In the genomic region with DNA sequence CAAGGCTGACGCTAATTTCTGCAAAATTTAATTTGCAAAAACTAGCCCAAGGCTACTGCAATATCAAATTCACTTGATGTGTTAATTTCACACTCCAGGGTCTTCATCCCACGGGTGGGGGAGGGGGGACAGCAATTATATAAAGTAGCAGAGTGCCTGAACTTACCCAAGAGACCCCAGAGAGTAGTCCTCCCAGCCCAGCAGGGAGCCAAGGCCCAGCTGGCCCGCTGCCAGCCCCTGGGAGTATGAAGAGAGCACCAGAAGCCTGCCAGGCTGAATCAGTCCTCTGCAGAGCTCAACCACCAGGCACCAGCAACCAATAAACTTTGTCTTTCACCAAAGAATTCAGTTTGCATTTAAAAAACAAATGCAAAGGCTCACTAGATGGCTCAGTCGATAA, we compare ENCODE assay signal across 8 mouse cellular contexts. TPM values are rescaled to one million over a fixed set of nuclear protein-coding genes. Genes with fewer than 3 reads are reported as not detected.
DNase-seq lines count a peak whose midpoint lies in the region; ATAC-seq and TF ChIP-seq lines count a peak whose summit lies in the region.

No protein-coding gene starts in this region.

- no peak for DNase-seq in hindbrain, embryonic 11.5 days (ENCODE audit: low spot score)
- no peak for DNase-seq in hindbrain, embryonic 10.5 days (ENCODE audit: low spot score)
- peak; percentile 52 for DNase-seq in adipocyte (ENCODE audit: low spot score)
- peak; percentile 78 to 86 for DNase-seq in adrenal gland, postnatal 36 days
- no peak for DNase-seq in liver, postnatal 0 days
- no peak for DNase-seq in layer of hippocampus, adult 8-10 months (ENCODE audit: low spot score in 2 of 2)

- 35% methylated on average over 4 of the region's 4 CpGs for WGBS in hindbrain, embryonic 11.5 days
- WGBS in hindbrain, embryonic 10.5 days, result 35% methylated on average over 4 of the region's 4 CpGs
- WGBS in hindbrain, embryonic 13.5 days, result 18% methylated on average over 4 of the region's 4 CpGs
- 59% methylated on average over 4 of the region's 4 CpGs for WGBS in liver, postnatal 0 days (ENCODE audit: insufficient replicate concordance)

- peaks cover 5% of the 10 kb centered on the region; the same call in 1 of the 2 replicates for H3K4me1 ChIP-seq in hindbrain, embryonic 11.5 days (replicated peaks; ENCODE audit: control insufficient read depth, insufficient read depth, low read length)
- H3K4me1 ChIP-seq in hindbrain, embryonic 10.5 days (replicated peaks), result peaks cover 91% of the 10 kb centered on the region
- H3K4me1 ChIP-seq in hindbrain, embryonic 13.5 days (replicated peaks), result peaks cover 79% of the 10 kb centered on the region
- 0 out of 2 replicates have a peak, but pooled peaks cover 1% of the 10 kb centered on the region for H3K4me1 ChIP-seq in liver, postnatal 0 days (ENCODE audit: insufficient read depth)

- no peak overlapping the region for H3K4me3 ChIP-seq in hindbrain, embryonic 11.5 days (ENCODE audit: low read depth, low read length)
- H3K4me3 ChIP-seq in hindbrain, embryonic 10.5 days, result no peak overlapping the region
- H3K4me3 ChIP-seq in hindbrain, embryonic 13.5 days, result no peak overlapping the region
- H3K4me3 ChIP-seq in liver, postnatal 0 days (ENCODE audit: low read depth, low read length), result no peak overlapping the region

- peak; percentile 71 for ATAC-seq in hindbrain, embryonic 11.5 days (ENCODE audit: low FRiP score)
- ATAC-seq in hindbrain, embryonic 13.5 days (ENCODE audit: low FRiP score), result peak; percentile 30; the same call in 1 of the 2 replicates
- ATAC-seq in erythroblast, adult 5-6 weeks (replicated peaks; ENCODE audit: low FRiP score, poor library complexity, severe bottlenecking), result no peak
- ATAC-seq in liver, postnatal 0 days, result no peak

- H3K4me2 ChIP-seq in hindbrain, embryonic 11.5 days (replicated peaks; ENCODE audit: low read depth, low read length), result no peak overlapping the region
- H3K4me2 ChIP-seq in hindbrain, embryonic 13.5 days, result no peak overlapping the region
- H3K4me2 ChIP-seq in liver, postnatal 0 days (ENCODE audit: low read depth, low read length), result no peak overlapping the region

- no peak for TF ChIP-seq EP300 in liver, postnatal 0 days (IDR thresholded peaks at IDR 0.05; ENCODE audit: low read depth)

- no peaks in the 10 kb centered on the region for H3K36me3 ChIP-seq in hindbrain, embryonic 11.5 days (ENCODE audit: control insufficient read depth, insufficient read depth, low read length)
- H3K36me3 ChIP-seq in hindbrain, embryonic 10.5 days, result no peaks in the 10 kb centered on the region
- H3K36me3 ChIP-seq in hindbrain, embryonic 13.5 days, result no peaks in the 10 kb centered on the region
- H3K36me3 ChIP-seq in liver, postnatal 0 days (replicated peaks; ENCODE audit: insufficient read depth, low read length), result no peaks in the 10 kb centered on the region

- H3K9ac ChIP-seq in hindbrain, embryonic 11.5 days (ENCODE audit: low read depth, low read length), result no peak overlapping the region
- no peak overlapping the region for H3K9ac ChIP-seq in hindbrain, embryonic 13.5 days
- H3K9ac ChIP-seq in liver, postnatal 0 days (replicated peaks), result no peak overlapping the region

- TF ChIP-seq CTCF in liver, postnatal 0 days (IDR thresholded peaks at IDR 0.05; ENCODE audit: low read depth), result no peak

- H3K9me3 ChIP-seq in hindbrain, embryonic 11.5 days (ENCODE audit: control insufficient read depth, low read length), result no peaks in the 10 kb centered on the region
- H3K9me3 ChIP-seq in hindbrain, embryonic 10.5 days, result no peaks in the 10 kb centered on the region
- no peaks in the 10 kb centered on the region for H3K9me3 ChIP-seq in hindbrain, embryonic 13.5 days
- H3K9me3 ChIP-seq in liver, postnatal 0 days (ENCODE audit: low read length), result no peaks in the 10 kb centered on the region

- H3K27ac ChIP-seq in hindbrain, embryonic 11.5 days (ENCODE audit: low read depth, low read length), result no peak overlapping the region
- no peak overlapping the region for H3K27ac ChIP-seq in hindbrain, embryonic 10.5 days
- peak overlapping the region; percentile 40; the same call in 1 of the 2 replicates for H3K27ac ChIP-seq in hindbrain, embryonic 13.5 days
- H3K27ac ChIP-seq in liver, postnatal 0 days (ENCODE audit: low read depth), result no peak overlapping the region

- H3K27me3 ChIP-seq in hindbrain, embryonic 11.5 days (ENCODE audit: control insufficient read depth, insufficient read depth, low read length), result no peaks in the 10 kb centered on the region
- 0 out of 2 replicates have a peak, but pooled peaks cover 16% of the 10 kb centered on the region for H3K27me3 ChIP-seq in hindbrain, embryonic 10.5 days (ENCODE audit: insufficient read depth, poor library complexity, severe bottlenecking)
- H3K27me3 ChIP-seq in hindbrain, embryonic 13.5 days, result 0 out of 2 replicates have a peak, but pooled peaks cover 12% of the 10 kb centered on the region
- H3K27me3 ChIP-seq in liver, postnatal 0 days (ENCODE audit: insufficient read depth, low read length), result no peaks in the 10 kb centered on the region

RNA-seq across cellular contexts. Expression of a gene that starts 59.8 kb away (rescaled TPM):
- polyA plus RNA-seq in hindbrain, embryonic 11.5 days (2014; fragmentation: Nextera tagmentation; extraction: Ambion mirVana), result 12.2 and 12.9 TPM in 2 replicates
- polyA plus RNA-seq in hindbrain, embryonic 10.5 days (2016; fragmentation: Nextera tagmentation; extraction: Ambion mirVana), result 13.9 and 20.1 TPM in 2 replicates
- total RNA-seq in adrenal gland, postnatal 36 days (2021), result 10 to 100 TPM; 53.1 to 63.7 TPM
- 24.7 and 26.5 TPM in 2 replicates for polyA plus RNA-seq in hindbrain, embryonic 13.5 days (2015; fragmentation: Nextera tagmentation; extraction: Ambion mirVana)
- total RNA-seq in erythroblast, adult 5-6 weeks (2015; ENCODE audit: low replicate concordance), result 0.38 and 1.9 TPM in 2 replicates
- total RNA-seq in erythroblast, adult 5-6 weeks (2017; ENCODE audit: low replicate concordance), result 1.2 and 2.6 TPM in 2 replicates
- polyA plus RNA-seq in liver, postnatal 0 days (2015; fragmentation: Nextera tagmentation; extraction: Ambion mirVana), result 0.44 and 0.47 TPM in 2 replicates
- 10 to 100 TPM; 55.3 to 61.5 (median 58.6) TPM for total RNA-seq in layer of hippocampus, adult 8-10 months (2022)

Comparison
In these comparisons a context has a peak if more than half of its experiments do, and no peak if none do; other contexts are left out.
1. ATAC-seq: peak in hindbrain, embryonic 11.5 days (single experiment) and hindbrain, embryonic 13.5 days (single experiment); none in erythroblast, adult 5-6 weeks (single experiment) and liver, postnatal 0 days (single experiment).
2. DNase-seq: peak in adipocyte (single experiment) and adrenal gland, postnatal 36 days (2 of 2); none in hindbrain, embryonic 11.5 days (single experiment), hindbrain, embryonic 10.5 days (single experiment), liver, postnatal 0 days (single experiment) and layer of hippocampus, adult 8-10 months (0 of 2).